Mouse (Mus musculus) CH12.LX (cell line): ENCODE results near the gene Tm7sf3. TPM values are rescaled to one million over a fixed set of nuclear protein-coding genes. Genes with fewer than 3 reads are reported as not detected.

ENCODE experiments used
- DNase-seq: peaks from one replicate; pipeline ENCODE4 v3.0.0-alpha.2; 2013; ENCODE audit errors: extremely low read depth
- H3K27ac ChIP-seq: 2 replicates; pipeline ENCODE4 v1.5.1; 2012; ENCODE audit warnings: low read depth, mild to moderate bottlenecking, control low read depth, moderate library complexity; ENCODE audit not compliant: insufficient read depth
- H3K27me3 ChIP-seq: replicated peaks from 2 replicates; pipeline ENCODE3; 2012; ENCODE audit warnings: inconsistent platforms
- H3K36me3 ChIP-seq, 2 experiments: replicated peaks in 1 of 2; 2 replicates each; pipeline versions ENCODE3 to v1.6.1; 2012; ENCODE audit warnings: inconsistent platforms in 1 of 2, low read length in 1 of 2, mild to moderate bottlenecking in 1 of 2, mixed read lengths in 1 of 2, moderate library complexity in 1 of 2; ENCODE audit not compliant: control insufficient read depth in 1 of 2, insufficient read depth in 1 of 2
- H3K4me1 ChIP-seq, 2 experiments: 2 replicates each; pipeline ENCODE4 v1.6.1; 2012; ENCODE audit warnings: inconsistent platforms in 1 of 2, moderate library complexity in 1 of 2; ENCODE audit not compliant: insufficient read depth in 2 of 2, control insufficient read depth in 1 of 2
- H3K4me2 ChIP-seq: 2 replicates; pipeline ENCODE4 v1.6.1; 2012; ENCODE audit warnings: low read depth, mild to moderate bottlenecking, control low read depth; ENCODE audit not compliant: poor library complexity, insufficient read depth, severe bottlenecking
- H3K4me3 ChIP-seq, 3 experiments: fragments of 150-350 bp in 1 of 3; sonication (generic) in 1 of 3; replicated peaks in 1 of 3; 2 replicates each; pipeline versions ENCODE3 to v1.5.1; 2011 to 2012; ENCODE audit warnings: low read depth in 2 of 3, low read length in 2 of 3, mild to moderate bottlenecking in 2 of 3, moderate library complexity in 2 of 3, control low read depth in 1 of 3, improper control_type of control experiment in 1 of 3, inconsistent platforms in 1 of 3, mixed read lengths in 1 of 3; ENCODE audit not compliant: poor library complexity in 1 of 3
- H3K79me2 ChIP-seq: replicated peaks from 2 replicates; pipeline ENCODE4 v1.6.1; 2012; ENCODE audit warnings: mild to moderate bottlenecking, moderate library complexity; ENCODE audit not compliant: control insufficient read depth, poor library complexity, insufficient read depth, severe bottlenecking; ENCODE audit errors: extremely low read depth
- H3K9ac ChIP-seq: 2 replicates; pipeline ENCODE4 v1.6.1; 2012; ENCODE audit warnings: low read depth, mild to moderate bottlenecking, control low read depth, moderate library complexity; ENCODE audit not compliant: insufficient read depth
- H3K9me3 ChIP-seq: replicated peaks from 2 replicates; pipeline ENCODE3; 2012; ENCODE audit warnings: low read length, inconsistent platforms, mixed read lengths
- BHLHE40 ChIP-seq: IDR thresholded peaks from 2 replicates; pipeline ENCODE4 v1.6.1; 2011; ENCODE audit warnings: mild to moderate bottlenecking, low read depth, low read length, improper control_type of control experiment
- CHD1 ChIP-seq: IDR thresholded peaks from 2 replicates; pipeline ENCODE4 v1.6.1; 2012; ENCODE audit warnings: low read depth, low read length, improper control_type of control experiment, inconsistent platforms
- E2F4 ChIP-seq: IDR thresholded peaks from 2 replicates; pipeline ENCODE4 v1.6.1; 2011; ENCODE audit warnings: low read depth, low read length, improper control_type of control experiment; ENCODE audit not compliant: insufficient replicate concordance
- ETS1 ChIP-seq: conservative IDR thresholded peaks from 2 replicates; pipeline ENCODE4 v1.6.1; 2012; ENCODE audit warnings: low read depth, mild to moderate bottlenecking, inconsistent platforms, low read length, improper control_type of control experiment, moderate library complexity
- GABPA ChIP-seq: IDR thresholded peaks from 2 replicates; pipeline ENCODE4 v1.6.1; 2012; ENCODE audit warnings: low read depth, low read length, improper control_type of control experiment, inconsistent platforms; ENCODE audit not compliant: insufficient replicate concordance
- JUN ChIP-seq: IDR thresholded peaks from 2 replicates; pipeline ENCODE4 v1.6.1; 2011; ENCODE audit warnings: low read depth, mild to moderate bottlenecking, low read length, improper control_type of control experiment, moderate library complexity; ENCODE audit not compliant: insufficient read depth
- JUND ChIP-seq: conservative IDR thresholded peaks from 2 replicates; pipeline ENCODE4 v1.6.1; 2011; ENCODE audit warnings: low read depth, low read length, improper control_type of control experiment
- MAFK ChIP-seq: IDR thresholded peaks from 2 replicates; pipeline ENCODE4 v1.6.1; 2011; ENCODE audit warnings: low read length, improper control_type of control experiment; ENCODE audit not compliant: insufficient replicate concordance
- MAX ChIP-seq: IDR thresholded peaks from 2 replicates; pipeline ENCODE4 v1.6.1; 2011; ENCODE audit warnings: low read length, improper control_type of control experiment
- MEF2A ChIP-seq: IDR thresholded peaks from 2 replicates; pipeline ENCODE4 v1.6.1; 2014; ENCODE audit warnings: low read depth, mild to moderate bottlenecking, inconsistent platforms, low read length, improper control_type of control experiment, borderline replicate concordance
- MXI1 ChIP-seq: IDR thresholded peaks from 2 replicates; pipeline ENCODE4 v1.6.1; 2011; ENCODE audit warnings: mild to moderate bottlenecking, low read depth, low read length, improper control_type of control experiment
- MYC ChIP-seq: IDR thresholded peaks from 2 replicates; pipeline ENCODE4 v1.6.1; 2011; ENCODE audit warnings: low read depth, mild to moderate bottlenecking, improper control_type of control experiment, low read length
- PAX5 ChIP-seq: IDR thresholded peaks from 2 replicates; pipeline ENCODE4 v1.6.1; 2012; ENCODE audit warnings: low read length, inconsistent platforms, mixed read lengths
- POLR2A ChIP-seq: IDR thresholded peaks from 2 replicates; pipeline ENCODE4 v1.6.1; 2011; ENCODE audit warnings: low read depth, mild to moderate bottlenecking, improper control_type of control experiment, low read length
- POLR2AphosphoS2 ChIP-seq: IDR thresholded peaks from 2 replicates; pipeline ENCODE4 v1.6.1; 2011; ENCODE audit warnings: low read depth, low read length, improper control_type of control experiment
- RCOR1 ChIP-seq: conservative IDR thresholded peaks from 2 replicates; pipeline ENCODE4 v1.6.1; 2012; ENCODE audit warnings: low read depth, mild to moderate bottlenecking, inconsistent platforms, low read length, improper control_type of control experiment
- SMC3 ChIP-seq: IDR thresholded peaks from 2 replicates; pipeline ENCODE4 v1.6.1; 2011; ENCODE audit warnings: low read depth, low read length, improper control_type of control experiment
- TBP ChIP-seq: conservative IDR thresholded peaks from 2 replicates; pipeline ENCODE4 v1.6.1; 2011; ENCODE audit warnings: low read depth, low read length, improper control_type of control experiment
- UBTF ChIP-seq: IDR thresholded peaks from 2 replicates; pipeline ENCODE4 v1.6.1; 2012; ENCODE audit warnings: low read depth, mild to moderate bottlenecking, inconsistent platforms, low read length, improper control_type of control experiment, moderate library complexity
- USF2 ChIP-seq: conservative IDR thresholded peaks from 2 replicates; pipeline ENCODE4 v1.6.1; 2011; ENCODE audit warnings: low read depth, low read length, improper control_type of control experiment
- ZC3H11A ChIP-seq: IDR thresholded peaks from 2 replicates; pipeline ENCODE4 v1.6.1; 2012; ENCODE audit warnings: low read depth, mild to moderate bottlenecking, inconsistent platforms, low read length, improper control_type of control experiment
- ZNF384 ChIP-seq: IDR thresholded peaks from 2 replicates; pipeline ENCODE4 v1.6.1; 2012; ENCODE audit warnings: low read depth, low read length, improper control_type of control experiment, inconsistent platforms
- dilution Hi-C: fragments of 300-500 bp; cut with MboI; formaldehyde crosslinking; loops from 2 replicates; pipeline ENCODE4 v1.14.3; 2020; ENCODE audit warnings: low sequenced_read_pairs; ENCODE audit not compliant: extremely low pct_unique_long_range_greater_than_20kb, extremely low pct_ligation_motif_present
- in situ Hi-C: fragments of 300-500 bp; cut with MboI; formaldehyde crosslinking; loops from 3 replicates; pipeline ENCODE4 v1.14.3; 2019; ENCODE audit warnings: low sequenced_read_pairs, low pct_ligation_motif_present, low pct_unique_long_range_greater_than_20kb, mixed read lengths
- polyA plus RNA-seq: library from polyadenylated mRNA; unstranded; fragments of >175 nt; gene quantifications from 2 replicates; pipeline ENCODE4 v1.2.1, GENCODE M21; 2012; ENCODE audit warnings: low read depth; ENCODE audit not compliant: insufficient read length
- total RNA-seq, 2 experiments: library from RNA; depleted of rRNA; stranded (reverse); fragments of 300-350 nt in 1 of 2; fragments of >200 nt in 1 of 2; gene quantifications; 2 replicates each; pipeline ENCODE4 v1.2.3; 2012 to 2014

The Tm7sf3 gene
- total and polyA plus RNA-seq, 3 experiments, result 11.4 to 23.9 (median 13.4) TPM

GRCm38 (mm10) chr6:146629781-146630756 is 12.6 kb downstream of the Tm7sf3 start (continued):
- no peak for TF ChIP-seq USF2

- Histone ChIP-seq H3K79me2 (no peaks in the 10 kb centered on the region), H3K4me1 (peaks cover 10 to 11% of the 10 kb centered on the region in 2 experiments), H3K9me3 (no peaks in the 10 kb centered on the region), H3K27me3 (no peaks in the 10 kb centered on the region), H3K36me3 (peaks cover 2 to 20% of the 10 kb centered on the region in 2 experiments), H3K4me3 (no peak overlapping the region), H3K4me2 (no peak overlapping the region), H3K9ac (no peak overlapping the region), H3K27ac (no peak overlapping the region)
- TF ChIP-seq POLR2A, result no peak
- no peak for TF ChIP-seq MXI1
- no peak for TF ChIP-seq ETS1
- no peak for TF ChIP-seq JUN
- no peak for TF ChIP-seq RCOR1
- TF ChIP-seq SMC3, result no peak
- TF ChIP-seq GABPA, result no peak
- TF ChIP-seq ZC3H11A, result no peak
- TF ChIP-seq MAFK, result no peak
- TF ChIP-seq MYC, result no peak
- no peak for TF ChIP-seq TBP
- TF ChIP-seq UBTF, result no peak
- TF ChIP-seq POLR2AphosphoS2, result no peak
- TF ChIP-seq ZNF384, result no peak
- TF ChIP-seq JUND, result no peak
- TF ChIP-seq MEF2A, result no peak
- TF ChIP-seq BHLHE40, result no peak
- in situ Hi-C loops (no loop called here), dilution Hi-C loops (no loop called here)
- no peak for DNase-seq
These were observed 14.5 kb downstream of the Tm7sf3 start for GRCm38 (mm10) chr6:146628123-146628522.

- Histone ChIP-seq H3K4me3 (no peak overlapping the region), H3K4me1 (peaks cover 2 to 16% of the 10 kb centered on the region in 2 experiments; a peak in 3 of 4 replicates), H3K27me3 (no peaks in the 10 kb centered on the region), H3K4me2 (no peak overlapping the region), H3K36me3 (peaks cover 51 to 74% of the 10 kb centered on the region in 2 experiments), H3K9ac (no peak overlapping the region), H3K27ac (no peak overlapping the region), H3K79me2 (no peaks in the 10 kb centered on the region), H3K9me3 (peaks cover 2% of the 10 kb centered on the region)
- TF ChIP-seq MAX (no peak), E2F4 (no peak), CHD1 (no peak), MAFK (no peak), GABPA (no peak), PAX5 (no peak), RCOR1 (no peak), POLR2A (no peak), ZC3H11A (no peak)
- DNase-seq, result no peak
- in situ Hi-C loops (no loop called here), dilution Hi-C loops (no loop called here)
These were observed 26.0 kb downstream of the Tm7sf3 start for GRCm38 (mm10) chr6:146616670-146617069.
